Mouse (Mus musculus) liver, embryonic 11.5 days (tissue): Measurements from ENCODE around the gene Spns2. TPM values are rescaled to one million over a fixed set of nuclear protein-coding genes. Genes with fewer than 3 reads are reported as not detected.

ENCODE experiments used
- ATAC-seq: fragments of 200-750 bp; cut with Nextera tagmentation; replicated peaks from 2 replicates; pipeline ENCODE4 v1.8.0; 2017; ENCODE audit warnings: moderate number of reproducible peaks, mild to moderate bottlenecking, moderate TSS enrichment, moderate library complexity; ENCODE audit not compliant: low FRiP score
- DNase-seq: peaks from one replicate; pipeline ENCODE4 v3.0.0-alpha.2; 2017; ENCODE audit warnings: low spot score
- H3K27ac ChIP-seq: fragments of 300-500 bp; sonication (generic); 2 replicates; pipeline ENCODE4 v1.5.1; 2014; ENCODE audit warnings: mild to moderate bottlenecking, low read depth, low read length, control low read depth
- H3K27me3 ChIP-seq: fragments of 300-500 bp; sonication (generic); replicated peaks from 2 replicates; pipeline ENCODE4 v1.6.1; 2014; ENCODE audit warnings: low read length, mixed read lengths; ENCODE audit not compliant: control insufficient read depth, insufficient read depth
- H3K36me3 ChIP-seq: fragments of 300-500 bp; sonication (generic); 2 replicates; pipeline ENCODE4 v1.6.1; 2014; ENCODE audit warnings: mild to moderate bottlenecking, low read length, moderate library complexity, mixed read lengths; ENCODE audit not compliant: control insufficient read depth, insufficient read depth
- H3K4me1 ChIP-seq: fragments of 300-500 bp; sonication (generic); replicated peaks from 2 replicates; pipeline ENCODE4 v1.6.1; 2014; ENCODE audit warnings: low read length, mixed read lengths; ENCODE audit not compliant: control insufficient read depth, insufficient read depth
- H3K4me2 ChIP-seq: fragments of 300-500 bp; sonication (generic); 2 replicates; pipeline ENCODE4 v1.6.1; 2014; ENCODE audit warnings: mild to moderate bottlenecking, control low read depth, moderate library complexity
- H3K4me3 ChIP-seq: fragments of 300-500 bp; sonication (generic); 2 replicates; pipeline ENCODE4 v1.5.1; 2014; ENCODE audit warnings: low read depth, low read length, control low read depth
- H3K9ac ChIP-seq: fragments of 300-500 bp; sonication (generic); 2 replicates; pipeline ENCODE4 v1.6.1; 2014; ENCODE audit warnings: low read depth, low read length, control low read depth
- H3K9me3 ChIP-seq: fragments of 300-500 bp; sonication (generic); 2 replicates; pipeline ENCODE4 v1.6.1; 2016; ENCODE audit warnings: low read length, inconsistent platforms, mixed read lengths; ENCODE audit not compliant: control insufficient read depth
- WGBS: fragments of 180-500 bp; shearing (Covaris S2); extraction: QIAGEN DNeasy Blood & Tissue Kit; methylation state at CpG from one replicate; pipeline ENCODE4 v1.1.7; 2014; 5-methylcytosine and 5-hydroxymethylcytosine counted together
- polyA plus RNA-seq: library from polyadenylated mRNA; unstranded; fragments of >200 nt; fragmentation: Nextera tagmentation; extraction: Ambion mirVana; gene quantifications from 2 replicates; pipeline ENCODE4 v1.2.1, GENCODE M21; 2014

Spns2 gene
- polyA plus RNA-seq, 1 experiment from 2014 or later: 20.0 TPM

DNA sequence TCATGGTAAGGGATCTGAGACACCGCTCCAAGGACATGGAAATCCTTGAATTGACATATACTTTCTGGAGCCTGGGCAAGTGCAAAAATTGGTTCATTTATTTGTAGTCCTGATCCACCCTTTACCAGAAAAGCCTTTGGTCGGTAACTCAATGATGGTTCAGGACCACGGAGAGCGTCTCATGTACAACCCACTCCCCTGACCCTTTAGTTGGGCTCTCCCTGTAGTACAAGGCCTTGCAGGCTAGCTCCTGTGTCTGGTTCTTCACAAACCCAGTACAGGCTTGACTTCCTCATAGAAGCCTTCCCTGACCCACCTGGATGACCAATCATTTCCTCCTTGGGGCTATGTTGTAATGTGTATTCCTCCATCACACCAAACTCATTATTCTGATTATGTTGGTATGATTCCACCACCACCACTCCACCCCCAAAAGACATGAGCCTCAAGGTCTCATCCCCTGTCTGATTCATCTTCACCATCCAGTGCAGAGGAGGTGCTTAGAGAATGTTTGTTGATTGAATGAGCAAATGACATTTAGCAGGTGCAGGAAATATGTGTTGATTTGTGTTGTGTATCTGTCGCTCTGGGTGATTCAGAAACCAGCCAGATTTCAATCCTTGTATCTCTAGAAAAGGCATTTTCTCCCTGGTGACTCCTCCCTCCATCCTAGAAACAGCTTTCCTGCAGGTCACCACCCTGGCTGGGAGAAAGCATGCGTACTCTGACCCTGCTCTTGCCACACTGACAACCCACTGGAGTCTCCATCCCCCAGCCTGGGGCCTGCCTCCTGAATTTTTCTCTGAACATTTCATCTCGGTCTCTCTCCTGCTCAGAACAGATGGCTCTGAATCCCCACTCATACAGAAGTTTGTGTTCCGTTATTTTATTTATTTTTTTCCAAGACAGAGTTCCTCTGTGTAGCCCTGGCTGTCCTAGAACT, 4.6 kb upstream of the Spns2 start:
- DNase-seq: no peak
- 55% methylated on average over 8 of the region's 8 CpGs for WGBS

DNA sequence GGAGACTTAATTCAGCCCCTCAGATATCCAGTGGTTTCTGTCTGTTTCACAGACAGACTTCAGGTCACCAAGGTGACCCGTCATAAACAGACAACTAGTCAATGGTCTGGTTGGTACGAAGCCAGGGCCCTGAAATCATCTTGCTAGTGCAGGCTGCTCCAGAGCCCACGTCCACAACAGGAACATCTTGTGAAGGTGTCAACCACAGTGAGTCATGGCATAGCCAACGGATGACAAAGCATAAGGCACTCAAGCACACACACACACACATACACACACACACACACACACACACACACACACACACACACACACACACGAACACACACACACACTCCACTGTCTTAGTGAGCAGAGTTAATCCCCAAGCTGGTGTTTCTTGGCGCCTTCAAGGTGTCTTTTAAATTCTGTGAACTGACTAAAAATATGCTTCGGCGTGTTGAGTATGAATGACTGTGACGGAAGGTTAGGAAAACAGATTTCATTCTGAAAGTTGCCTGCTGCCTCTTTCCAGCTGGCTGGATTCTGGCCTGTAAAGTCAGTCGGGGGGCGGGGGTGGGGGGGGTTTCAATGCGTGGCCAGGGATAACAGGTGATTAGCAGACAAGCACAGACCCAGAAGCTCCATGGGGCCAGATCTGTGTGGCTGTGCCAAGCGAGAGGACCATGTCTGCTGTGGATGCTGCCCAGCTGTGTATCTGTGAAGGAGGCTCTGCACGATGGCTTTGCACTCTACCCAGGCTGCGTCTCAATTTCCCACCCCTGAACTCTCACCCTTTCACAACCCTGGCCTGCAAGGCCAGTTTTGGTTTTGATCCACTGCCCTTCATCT, 1.6 kb upstream of the Spns2 start:
- no peak overlapping the region for H3K4me2 ChIP-seq
- H3K4me1 ChIP-seq: peaks cover 32% of the 10 kb centered on the region
- H3K9ac ChIP-seq: no peak overlapping the region
- no peak for ATAC-seq
- H3K9me3 ChIP-seq: no peaks in the 10 kb centered on the region
- no peak overlapping the region for H3K27ac ChIP-seq
- no peak overlapping the region for H3K4me3 ChIP-seq
- 70% methylated on average over 15 of the region's 15 CpGs for WGBS
- H3K36me3 ChIP-seq: no peaks in the 10 kb centered on the region
- no peak for DNase-seq
- peaks cover 15% of the 10 kb centered on the region; the same call in 1 of the 2 replicates for H3K27me3 ChIP-seq

More for the DNA sequence above, 4.6 kb upstream of the Spns2 start:
- peaks cover 3% of the 10 kb centered on the region; the same call in 1 of the 2 replicates for H3K4me1 ChIP-seq
- H3K4me2 ChIP-seq: no peak overlapping the region
- H3K9ac ChIP-seq: no peak overlapping the region
- H3K36me3 ChIP-seq: no peaks in the 10 kb centered on the region
- H3K9me3 ChIP-seq: no peaks in the 10 kb centered on the region
- ATAC-seq: no peak
- H3K4me3 ChIP-seq: no peak overlapping the region
- H3K27me3 ChIP-seq: peaks cover under 1% of the 10 kb centered on the region; the same call in 1 of the 2 replicates
- H3K27ac ChIP-seq: no peak overlapping the region

DNA sequence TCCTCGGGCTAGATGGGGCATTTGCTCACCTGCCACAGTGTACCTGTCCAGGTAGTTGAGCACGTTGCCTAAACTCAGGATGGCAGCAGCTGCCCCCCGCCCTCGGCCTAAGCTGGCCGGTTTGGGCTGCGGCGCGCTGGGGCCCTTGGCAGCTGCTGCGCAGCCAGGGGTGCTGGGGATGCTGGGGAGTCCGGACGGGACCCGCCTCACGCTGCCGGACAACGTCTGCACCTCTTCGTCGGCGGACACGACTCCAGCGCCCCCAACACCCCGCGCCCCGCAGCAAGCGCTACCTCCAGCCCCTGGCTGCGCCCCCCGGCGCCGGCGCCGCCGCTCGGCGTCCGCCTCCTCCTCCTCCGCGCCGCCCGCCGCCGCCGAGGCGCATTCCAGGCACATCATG, 307 bp downstream of the Spns2 start:
- H3K36me3 ChIP-seq: no peaks in the 10 kb centered on the region
- no peaks in the 10 kb centered on the region for H3K9me3 ChIP-seq
- peak overlapping the region; percentile 22; the same call in 1 of the 2 replicates for H3K27ac ChIP-seq
- H3K4me1 ChIP-seq: peaks cover 49% of the 10 kb centered on the region
- peak overlapping the region; percentile 70 for H3K9ac ChIP-seq
- ATAC-seq: peak; percentile 25
- peaks cover 15% of the 10 kb centered on the region; the same call in 1 of the 2 replicates for H3K27me3 ChIP-seq
- H3K4me3 ChIP-seq: peak overlapping the region; percentile 83
- DNase-seq: peak; percentile 54
- 1% methylated on average over 38 of the region's 42 CpGs for WGBS
- H3K4me2 ChIP-seq: peak overlapping the region; percentile 95

DNA sequence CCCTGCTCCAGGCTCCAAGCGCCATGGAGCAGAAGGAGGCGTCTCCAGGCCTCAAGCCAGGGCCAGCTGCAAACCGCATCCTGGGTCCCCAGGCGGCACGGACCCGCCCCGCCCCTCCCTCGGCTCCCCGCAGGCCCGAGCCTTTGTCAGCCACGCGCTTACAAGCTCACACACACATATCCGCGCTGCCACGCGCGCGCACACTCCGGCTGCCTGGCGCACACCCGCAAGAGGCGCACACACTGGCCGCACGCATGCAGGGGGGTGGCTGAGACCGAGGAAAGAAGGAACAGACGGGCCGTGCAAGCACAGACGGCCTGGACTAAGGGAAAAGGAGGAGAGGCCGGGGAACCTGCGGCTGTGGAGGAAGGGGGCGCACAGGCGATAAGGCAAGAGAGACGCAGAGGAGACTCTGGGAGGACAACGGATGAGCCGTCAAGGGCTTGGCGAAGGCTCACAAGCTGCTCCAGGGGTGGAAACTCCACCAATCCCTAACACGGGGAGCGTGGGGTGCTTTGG, 892 bp downstream of the Spns2 start:
- Histone ChIP-seq H3K4me1 (peaks cover 49% of the 10 kb centered on the region), H3K4me2 (peak overlapping the region; percentile 95), H3K27ac (peak overlapping the region; percentile 82), H3K9ac (peak overlapping the region; percentile 70), H3K9me3 (no peaks in the 10 kb centered on the region), H3K36me3 (no peaks in the 10 kb centered on the region), H3K4me3 (peak overlapping the region; percentile 83), H3K27me3 (peaks cover 15% of the 10 kb centered on the region; the same call in 1 of the 2 replicates)
- peak; percentile 33 for ATAC-seq
- DNase-seq: peak; percentile 69
- WGBS: under 1% methylated on average over 38 of the region's 38 CpGs

DNA sequence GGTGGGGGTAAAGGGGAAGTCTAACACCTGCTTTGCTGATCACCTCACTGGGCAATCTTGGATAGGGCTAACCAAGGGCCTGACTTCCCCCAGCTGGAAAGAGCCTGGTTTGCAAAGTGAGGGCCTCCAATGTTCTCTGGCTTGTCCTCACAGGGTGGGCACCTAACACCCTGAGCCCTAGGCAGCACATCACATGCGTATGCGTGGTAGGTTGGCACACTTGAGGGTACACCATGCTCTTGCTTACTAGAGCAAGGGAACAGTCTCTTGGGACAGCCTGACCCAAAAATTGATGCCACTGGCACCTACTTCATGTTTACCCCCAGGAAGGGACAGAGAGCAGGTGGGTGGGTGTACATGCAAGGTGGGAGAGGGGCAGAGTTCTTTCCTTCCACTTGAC, 2.0 kb downstream of the Spns2 start:
- Histone ChIP-seq H3K4me3 (peak overlapping the region; percentile 83), H3K27me3 (peaks cover 15% of the 10 kb centered on the region; the same call in 1 of the 2 replicates), H3K9ac (peak overlapping the region; percentile 70), H3K9me3 (no peaks in the 10 kb centered on the region), H3K36me3 (no peaks in the 10 kb centered on the region), H3K4me1 (peaks cover 60% of the 10 kb centered on the region), H3K4me2 (peak overlapping the region; percentile 95), H3K27ac (peak overlapping the region; percentile 82)
- DNase-seq (no peak), ATAC-seq (no peak)
- WGBS: 60% methylated on average over 2 of the region's 2 CpGs

DNA sequence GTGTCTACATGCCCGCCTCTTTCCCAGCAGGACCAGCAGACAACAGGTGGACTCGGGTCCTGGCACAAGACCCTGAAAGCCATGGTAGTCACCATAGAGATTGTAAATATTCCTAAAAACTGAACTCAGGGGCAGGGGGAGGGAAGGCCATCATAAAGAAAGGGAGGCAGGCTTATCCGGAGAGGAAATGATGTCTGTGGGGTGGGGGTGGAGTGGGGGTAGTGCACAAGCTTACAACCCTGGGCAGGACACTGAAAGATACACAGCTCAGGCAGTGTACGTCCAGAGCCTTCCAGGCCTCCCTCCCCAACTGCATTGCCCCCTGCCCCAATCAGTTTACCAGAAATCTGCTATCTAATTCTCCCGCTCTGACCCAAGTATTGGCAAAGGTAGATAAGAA, 2.5 kb downstream of the Spns2 start:
- ATAC-seq (no peak), DNase-seq (no peak)
- 31% methylated on average over 5 of the region's 5 CpGs for WGBS
- Histone ChIP-seq H3K9me3 (no peaks in the 10 kb centered on the region), H3K4me2 (peak overlapping the region; percentile 95), H3K9ac (peak overlapping the region; percentile 70; the same call in 1 of the 2 replicates), H3K27ac (peak overlapping the region; percentile 82; the same call in 1 of the 2 replicates), H3K4me1 (peaks cover 65% of the 10 kb centered on the region), H3K4me3 (peak overlapping the region; percentile 83), H3K27me3 (peaks cover 15% of the 10 kb centered on the region; the same call in 1 of the 2 replicates), H3K36me3 (no peaks in the 10 kb centered on the region)

DNA sequence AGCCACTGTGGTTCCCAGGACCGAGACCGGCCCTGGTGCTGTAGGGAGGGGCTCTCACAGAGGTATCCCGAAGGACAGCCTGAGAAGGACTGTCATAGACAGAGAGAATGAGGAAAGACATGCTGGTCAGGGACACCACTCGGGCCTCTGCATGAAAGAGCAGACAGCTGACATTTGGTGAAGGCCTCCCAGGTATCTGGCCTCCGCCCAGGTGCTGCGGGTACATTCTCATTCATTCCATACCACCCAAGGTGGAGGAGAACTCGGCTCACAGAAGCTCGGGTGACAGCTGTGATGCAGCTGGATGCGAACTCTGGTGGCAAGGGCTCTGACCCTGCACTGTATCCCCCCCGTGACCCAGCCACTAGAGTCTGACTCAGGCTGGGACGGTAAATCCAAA, 3.7 kb downstream of the Spns2 start:
- H3K36me3 ChIP-seq: no peaks in the 10 kb centered on the region
- ATAC-seq (no peak), DNase-seq (no peak)
- H3K4me1 ChIP-seq: peaks cover 77% of the 10 kb centered on the region
- no peak overlapping the region for H3K4me3 ChIP-seq
- H3K27me3 ChIP-seq: peaks cover 15% of the 10 kb centered on the region; the same call in 1 of the 2 replicates
- H3K4me2 ChIP-seq: peak overlapping the region; percentile 95
- H3K9ac ChIP-seq: no peak overlapping the region
- peak overlapping the region; percentile 16; the same call in 1 of the 2 replicates for H3K27ac ChIP-seq
- H3K9me3 ChIP-seq: no peaks in the 10 kb centered on the region
- WGBS: 59% methylated on average over 11 of the region's 11 CpGs

DNA sequence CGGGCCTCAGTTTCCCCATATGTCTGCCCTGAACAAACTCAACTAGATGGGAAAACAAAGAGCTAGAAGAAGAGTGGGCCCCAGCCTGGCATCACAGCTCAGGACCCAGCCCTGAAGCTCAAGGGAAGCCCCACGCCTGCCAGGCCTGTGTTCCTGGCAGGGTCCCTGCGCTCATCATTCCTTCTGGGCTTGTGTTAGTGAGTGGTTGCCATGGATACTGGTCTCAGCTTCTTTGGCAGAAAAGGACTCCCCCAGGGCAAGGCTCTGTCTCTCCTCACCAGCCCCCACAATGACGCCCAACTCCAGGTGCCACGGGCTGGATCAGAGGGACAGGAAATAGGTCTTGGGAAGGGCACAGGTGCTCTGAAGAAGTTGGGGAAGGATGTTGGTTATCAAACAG, 4.5 kb downstream of the Spns2 start:
- DNase-seq: no peak
- H3K36me3 ChIP-seq: no peaks in the 10 kb centered on the region
- no peak for ATAC-seq
- peaks cover 15% of the 10 kb centered on the region; the same call in 1 of the 2 replicates for H3K27me3 ChIP-seq
- no peaks in the 10 kb centered on the region for H3K9me3 ChIP-seq
- H3K4me1 ChIP-seq: peaks cover 85% of the 10 kb centered on the region
- H3K9ac ChIP-seq: no peak overlapping the region
- H3K27ac ChIP-seq: peak overlapping the region; percentile 16; the same call in 1 of the 2 replicates
- H3K4me2 ChIP-seq: peak overlapping the region; percentile 95
- 44% methylated on average over 5 of the region's 5 CpGs for WGBS
- H3K4me3 ChIP-seq: no peak overlapping the region
